Mouse (Mus musculus) midbrain, embryonic 11.5 days (tissue): ENCODE measurements around the gene Nprl2. TPM values are rescaled to one million over a fixed set of nuclear protein-coding genes. Genes with fewer than 3 reads are reported as not detected.
"Not testable (repeated sequence)": the region's sequence is repeated elsewhere in the genome, so short reads cannot be mapped to it uniquely, and the experiment has no call there.

ENCODE experiments used
- ATAC-seq: fragments of 200-750 bp; cut with Nextera tagmentation; 2 replicates; pipeline ENCODE4 v1.8.0; 2017; ENCODE audit warnings: moderate TSS enrichment, moderate library complexity; ENCODE audit not compliant: low FRiP score
- DNase-seq: peaks from one replicate; pipeline ENCODE4 v3.0.0; 2015; ENCODE audit warnings: low spot score; ENCODE audit errors: missing footprints
- H3K27ac ChIP-seq: fragments of 300-500 bp; sonication (generic); 2 replicates; pipeline ENCODE4 v1.5.1; 2014; ENCODE audit warnings: low read depth, low read length
- H3K27me3 ChIP-seq: fragments of 300-500 bp; sonication (generic); 2 replicates; pipeline ENCODE4 v1.6.1; 2014; ENCODE audit warnings: mild to moderate bottlenecking, low read length, moderate library complexity, mixed read lengths; ENCODE audit not compliant: control insufficient read depth, insufficient read depth
- H3K36me3 ChIP-seq: fragments of 300-500 bp; sonication (generic); 2 replicates; pipeline ENCODE4 v1.6.1; 2014; ENCODE audit warnings: mild to moderate bottlenecking, low read length, moderate library complexity, mixed read lengths; ENCODE audit not compliant: control insufficient read depth, insufficient read depth
- H3K4me1 ChIP-seq: fragments of 300-500 bp; sonication (generic); 2 replicates; pipeline ENCODE4 v1.6.1; 2014; ENCODE audit warnings: low read length; ENCODE audit not compliant: control insufficient read depth, insufficient read depth
- H3K4me2 ChIP-seq: fragments of 300-500 bp; sonication (generic); 2 replicates; pipeline ENCODE4 v1.6.1; 2014; ENCODE audit warnings: mild to moderate bottlenecking, moderate library complexity
- H3K4me3 ChIP-seq: fragments of 300-500 bp; sonication (generic); 2 replicates; pipeline ENCODE4 v1.5.1; 2014; ENCODE audit warnings: low read depth, low read length
- H3K9ac ChIP-seq: fragments of 300-500 bp; sonication (generic); 2 replicates; pipeline ENCODE4 v1.6.1; 2014; ENCODE audit warnings: low read length
- H3K9me3 ChIP-seq: fragments of 300-500 bp; sonication (generic); 2 replicates; pipeline ENCODE4 v1.6.1; 2016; ENCODE audit warnings: low read length; ENCODE audit not compliant: control insufficient read depth
- WGBS: fragments of 180-500 bp; shearing (Covaris S2); extraction: QIAGEN DNeasy Blood & Tissue Kit; methylation state at CpG from one replicate; pipeline ENCODE4 v1.1.7; 2014; 5-methylcytosine and 5-hydroxymethylcytosine counted together
- polyA plus RNA-seq: library from polyadenylated mRNA; unstranded; fragments of >200 nt; fragmentation: Nextera tagmentation; extraction: Ambion mirVana; gene quantifications from 2 replicates; pipeline ENCODE4 v1.2.1, GENCODE M21; 2014

Gene Nprl2
- polyA plus RNA-seq, 1 experiment from 2014 or later = 43.3 TPM

DNA sequence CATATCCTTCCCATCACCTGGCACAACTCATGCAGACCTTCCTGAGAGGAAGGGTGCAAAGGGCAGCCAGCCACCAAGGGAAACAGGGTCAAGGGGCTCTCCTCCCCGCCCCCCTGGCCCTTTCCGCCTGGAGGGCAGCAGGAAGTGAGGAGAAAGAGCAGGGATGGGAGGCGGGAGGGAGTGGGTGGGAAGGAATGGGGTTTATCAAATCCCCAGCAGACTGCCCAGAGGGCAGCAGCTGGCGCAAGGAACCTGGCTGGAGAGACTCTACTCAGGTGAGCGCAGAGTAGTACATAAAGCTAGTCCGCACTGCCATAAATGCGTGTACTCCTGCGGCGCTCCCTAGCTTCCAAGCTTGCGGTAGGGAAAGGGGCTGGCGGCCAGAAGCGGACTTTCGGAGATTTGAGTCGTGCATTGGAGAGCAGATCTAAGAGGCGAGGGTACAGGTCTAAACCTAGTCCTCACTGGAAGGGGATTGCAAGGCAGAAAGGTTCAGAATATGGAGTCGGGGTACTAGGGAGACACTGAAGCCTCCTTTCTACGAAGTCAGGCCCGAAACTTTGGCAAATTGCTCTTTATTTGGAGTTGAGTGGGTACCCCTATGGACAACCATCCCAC lies 25.8 kb downstream of the Nprl2 start, which contains the start of gene Hyal2:
TSS of gene Hyal2 (plus strand) at position 244 of the 618 bp plus-strand sequence.
- ATAC-seq (no peak), DNase-seq (no peak)
- no peaks in the 10 kb centered on the region for H3K27me3 ChIP-seq
- peaks cover 40% of the 10 kb centered on the region for H3K4me1 ChIP-seq
- H3K9ac ChIP-seq = peak within 1 kb of the TSS; percentile 95
- H3K27ac ChIP-seq = peak within 1 kb of the TSS; percentile 82
- 5% methylated on average over 18 of the region's 18 CpGs for whole genome bisulfite sequencing
- H3K9me3 ChIP-seq = no peaks in the 10 kb centered on the region
- H3K36me3 ChIP-seq = peaks cover 17% of the 10 kb centered on the region
- H3K4me2 ChIP-seq = peak within 1 kb of the TSS; percentile 60
- peak within 1 kb of the TSS; percentile 88 for H3K4me3 ChIP-seq

DNA sequence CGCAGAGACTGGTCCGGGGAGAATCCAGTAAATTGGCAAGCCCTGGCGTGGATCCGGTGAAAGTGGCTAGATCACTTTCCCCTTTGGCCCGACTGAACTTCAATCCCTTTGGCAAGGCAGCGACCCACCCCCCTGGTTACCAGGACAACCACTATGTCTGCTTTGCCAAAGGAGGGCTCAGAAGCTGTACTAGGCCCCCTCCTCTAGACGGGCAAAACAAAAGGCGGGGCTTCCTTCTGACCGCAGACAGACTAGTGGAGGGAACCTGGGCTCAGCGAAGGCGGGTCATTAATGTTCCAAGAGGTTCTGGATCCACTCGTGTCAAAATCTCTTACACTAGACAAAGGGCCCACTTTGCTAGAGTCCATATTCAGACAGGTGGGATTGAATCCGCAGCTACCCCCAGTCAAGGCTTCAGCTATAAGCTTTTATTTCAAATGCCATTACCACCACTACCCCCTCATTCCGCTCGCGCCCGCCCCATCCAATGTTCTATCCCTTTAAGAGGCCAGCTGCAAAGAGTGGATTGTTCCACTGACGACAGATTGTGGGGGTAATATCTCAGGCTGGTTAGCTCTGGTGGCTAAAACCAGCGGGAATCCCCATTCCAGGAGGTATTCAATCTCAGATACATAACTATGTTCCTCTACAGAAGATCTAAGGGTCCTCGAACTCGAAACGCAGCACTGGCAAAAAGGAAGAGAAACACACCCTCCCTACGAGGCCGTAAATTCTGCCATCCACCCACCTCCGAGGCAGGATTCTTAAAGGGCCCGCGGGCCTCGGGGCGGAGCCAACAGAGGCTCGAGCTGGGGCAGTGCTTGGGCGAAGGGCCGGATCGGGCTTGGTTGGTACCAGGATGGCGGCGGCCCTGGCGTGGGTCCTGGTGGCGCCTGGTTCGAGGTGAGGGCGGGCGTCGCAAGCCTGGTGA lies 26.6 kb downstream of the Nprl2 start:
- H3K27me3 ChIP-seq = no peaks in the 10 kb centered on the region
- peak overlapping the region; percentile 88 for H3K4me3 ChIP-seq
- under 1% methylated on average over 40 of the region's 41 CpGs for WGBS
- DNase-seq (peak; percentile 99), ATAC-seq (peak; percentile 86)
- peaks cover 24% of the 10 kb centered on the region for H3K36me3 ChIP-seq
- H3K4me1 ChIP-seq = peaks cover 38% of the 10 kb centered on the region
- peak overlapping the region; percentile 82 for H3K27ac ChIP-seq
- peak overlapping the region; percentile 95 for H3K9ac ChIP-seq
- peak overlapping the region; percentile 60 for H3K4me2 ChIP-seq
- H3K9me3 ChIP-seq = no peaks in the 10 kb centered on the region; the same call in 1 of the 2 replicates

DNA sequence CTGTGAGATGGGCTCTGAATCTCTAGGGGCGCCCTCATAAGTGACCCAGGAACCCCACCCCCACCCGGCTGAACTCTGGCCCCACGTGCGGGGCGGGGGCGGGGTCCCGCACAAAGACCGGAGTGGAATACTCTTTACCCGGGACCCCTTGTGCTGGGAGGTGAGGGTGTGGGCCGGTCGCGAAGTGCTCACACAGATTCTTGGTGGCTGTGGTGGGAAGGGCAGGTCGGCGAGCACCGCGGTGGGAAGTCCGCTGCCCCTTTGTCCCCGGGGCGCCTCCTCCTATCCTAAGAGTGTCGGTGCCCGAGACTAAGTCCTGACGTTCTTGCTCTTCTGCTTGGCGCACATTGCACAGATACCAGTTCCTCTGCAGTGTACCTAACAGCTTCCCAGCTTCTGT lies 27.2 kb downstream of the Nprl2 start:
- DNase-seq (no peak), ATAC-seq (peak; percentile 58)
- Histone ChIP-seq H3K4me3 (peak overlapping the region; percentile 88), H3K9me3 (no peaks in the 10 kb centered on the region; the same call in 1 of the 2 replicates), H3K27ac (peak overlapping the region; percentile 82; the same call in 1 of the 2 replicates), H3K4me2 (peak overlapping the region; percentile 60), H3K9ac (peak overlapping the region; percentile 95), H3K4me1 (peaks cover 33% of the 10 kb centered on the region), H3K27me3 (no peaks in the 10 kb centered on the region), H3K36me3 (peaks cover 24% of the 10 kb centered on the region)
- WGBS = 0% methylated on average over 23 of the region's 23 CpGs

- Histone ChIP-seq H3K4me1 (peaks cover 33% of the 10 kb centered on the region), H3K4me3 (peak overlapping the region; percentile 88), H3K9ac (peak overlapping the region; percentile 95), H3K36me3 (peaks cover 24% of the 10 kb centered on the region), H3K4me2 (peak overlapping the region; percentile 60), H3K27me3 (no peaks in the 10 kb centered on the region), H3K27ac (no peak overlapping the region), H3K9me3 (no peaks in the 10 kb centered on the region; the same call in 1 of the 2 replicates)
- no peak for ATAC-seq
- 51% methylated on average over 13 of the region's 13 CpGs for WGBS
- no peak for DNase-seq
Measured at GRCm38 (mm10) chr9:107570016-107570415, 28.0 kb downstream of the Nprl2 start.

- peaks cover 33% of the 10 kb centered on the region for H3K4me1 ChIP-seq
- H3K4me2 ChIP-seq = peak overlapping the region; percentile 60; the same call in 1 of the 2 replicates
- H3K27ac ChIP-seq = no peak overlapping the region
- no peaks in the 10 kb centered on the region; the same call in 1 of the 2 replicates for H3K9me3 ChIP-seq
- no peaks in the 10 kb centered on the region for H3K27me3 ChIP-seq
- H3K9ac ChIP-seq = peak overlapping the region; percentile 95; the same call in 1 of the 2 replicates
- 96% methylated on average over 21 of the region's 21 CpGs for WGBS
- DNase-seq = no peak
- no peak for ATAC-seq
- peaks cover 24% of the 10 kb centered on the region for H3K36me3 ChIP-seq
- H3K4me3 ChIP-seq = 0 out of 2 replicates have a peak overlapping the region, but pooled peaks have one; percentile 0
Measured at GRCm38 (mm10) chr9:107570845-107571244, 28.8 kb downstream of the Nprl2 start.

GRCm38 (mm10) chr9:107571534-107572326 lies 29.7 kb downstream of the Nprl2 start:
- no peak overlapping the region for H3K4me2 ChIP-seq
- DNase-seq = no peak
- no peak overlapping the region for H3K27ac ChIP-seq
- H3K4me1 ChIP-seq = peaks cover 37% of the 10 kb centered on the region
- WGBS = 96% methylated on average over 22 of the region's 22 CpGs
- no peak for ATAC-seq
- no peak overlapping the region for H3K9ac ChIP-seq
- 0 out of 2 replicates have a peak overlapping the region, but pooled peaks have one; percentile 0 for H3K4me3 ChIP-seq
- H3K27me3 ChIP-seq = no peaks in the 10 kb centered on the region
- H3K9me3 ChIP-seq = no peaks in the 10 kb centered on the region; the same call in 1 of the 2 replicates
- H3K36me3 ChIP-seq = peaks cover 24% of the 10 kb centered on the region

GRCm38 (mm10) chr9:107572327-107572662 lies 30.3 kb downstream of the Nprl2 start:
- Histone ChIP-seq H3K4me1 (peaks cover 37% of the 10 kb centered on the region), H3K9me3 (no peaks in the 10 kb centered on the region; the same call in 1 of the 2 replicates), H3K4me2 (no peak overlapping the region), H3K27ac (no peak overlapping the region), H3K27me3 (no peaks in the 10 kb centered on the region), H3K36me3 (peaks cover 24% of the 10 kb centered on the region), H3K9ac (no peak overlapping the region), H3K4me3 (no peak overlapping the region)
- DNase-seq = no peak
- no peak for ATAC-seq
- 94% methylated on average over 2 of the region's 2 CpGs for WGBS

DNA sequence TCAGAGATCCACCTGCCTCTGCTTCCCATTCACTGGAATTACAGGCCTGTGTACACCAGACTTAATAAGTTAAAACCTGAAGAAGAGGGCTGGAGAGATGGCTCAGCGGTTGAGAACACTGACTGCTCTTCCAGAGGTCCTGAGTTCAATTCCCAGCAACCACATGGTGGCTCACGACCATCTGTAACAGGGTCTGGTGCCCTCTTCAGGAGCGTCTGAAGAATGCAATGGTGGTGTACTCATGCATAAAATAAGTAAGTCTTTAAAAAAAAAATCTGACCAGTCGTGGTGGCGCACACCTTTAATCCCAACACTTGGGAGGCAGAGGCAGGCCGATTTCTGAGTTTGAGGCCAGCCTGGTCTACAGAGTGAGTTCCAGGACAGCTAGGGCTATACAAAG lies 31.7 kb downstream of the Nprl2 start:
- H3K27me3 ChIP-seq, H3K9ac ChIP-seq, DNase-seq, ATAC-seq, H3K4me2 ChIP-seq, H3K4me3 ChIP-seq, H3K27ac ChIP-seq, H3K9me3 ChIP-seq: not testable (repeated sequence)
- peaks cover 29% of the 10 kb centered on the region for H3K4me1 ChIP-seq
- H3K36me3 ChIP-seq = peaks cover 24% of the 10 kb centered on the region
- WGBS = 80% methylated on average over 6 of the region's 6 CpGs
